Mouse (Mus musculus) MEL (cell line): ENCODE results near the gene Cfl1.

ENCODE experiments used
- CTCF ChIP-seq, 3 experiments: IDR thresholded peaks in 2 of 3; conservative IDR thresholded peaks in 1 of 3; 2 replicates each; pipeline ENCODE4 v1.5.1; 2011 to 2012; ENCODE audit warnings: low read length in 3 of 3, low read depth in 2 of 3, mild to moderate bottlenecking in 2 of 3, improper control_type of control experiment in 1 of 3, inconsistent platforms in 1 of 3, mixed read lengths in 1 of 3, moderate library complexity in 1 of 3; ENCODE audit not compliant: control insufficient read depth in 1 of 3, insufficient read depth in 1 of 3, poor library complexity in 1 of 3, severe bottlenecking in 1 of 3
- MYC ChIP-seq: IDR thresholded peaks from 2 replicates; pipeline ENCODE4 v1.6.1; 2011; ENCODE audit warnings: low read depth, mild to moderate bottlenecking, low read length, improper control_type of control experiment, moderate library complexity
- TAL1 ChIP-seq: IDR thresholded peaks from 2 replicates; pipeline ENCODE4 v1.6.1; 2012; ENCODE audit warnings: mild to moderate bottlenecking, inconsistent platforms, low read length, moderate library complexity, mixed read lengths

- no peak for TF ChIP-seq MYC
- TF ChIP-seq TAL1, result no peak
- no peak for TF ChIP-seq CTCF (IDR thresholded peaks at IDR 0.05 in 2 of 3, conservative IDR thresholded peaks at IDR 0.05 in 1 of 3; ENCODE audit: control insufficient read depth in 1 of 3, insufficient read depth in 1 of 3, low read depth in 2 of 3, low read length in 3 of 3, poor library complexity in 1 of 3, severe bottlenecking in 1 of 3)
Measured at GRCm38 (mm10) chr19:5444371-5444908, 45.8 kb upstream of the Cfl1 start.
